Mouse (Mus musculus): Measurements from ENCODE around the gene Eva1c. TPM values are rescaled to one million over a fixed set of nuclear protein-coding genes. Genes with fewer than 3 reads are reported as not detected.

Gene Eva1c
- total and polyA plus RNA-seq, 3 experiments: not detected

GRCm38 (mm10) chr16:90925461-90925860 lies 98.9 kb downstream of the Eva1c start (continued):
- no peak for TF ChIP-seq RCOR1 (conservative IDR thresholded peaks at IDR 0.05; ENCODE audit: low read depth, low read length)

GRCm38 (mm10) chr16:90927446-90927845 lies 100.9 kb downstream of the Eva1c start:
- Histone ChIP-seq H3K27ac (ENCODE audit: insufficient read depth, low read depth) (no peak overlapping the region), H3K4me2 (ENCODE audit: insufficient read depth, low read depth, poor library complexity, severe bottlenecking) (no peak overlapping the region), H3K79me2 (replicated peaks; ENCODE audit: control insufficient read depth, extremely low read depth, insufficient read depth, poor library complexity, severe bottlenecking) (no peaks in the 10 kb centered on the region), H3K9ac (ENCODE audit: insufficient read depth, low read depth) (no peak overlapping the region), H3K27me3 (replicated peaks) (no peaks in the 10 kb centered on the region), H3K4me1 (ENCODE audit: control insufficient read depth in 1 of 2, insufficient read depth in 2 of 2) (no peaks in the 10 kb centered on the region), H3K4me3 (replicated peaks in 1 of 3; ENCODE audit: low read depth in 2 of 3, low read length in 2 of 3, poor library complexity in 1 of 3) (no peak overlapping the region), H3K9me3 (replicated peaks; ENCODE audit: low read length) (peaks cover 2% of the 10 kb centered on the region), H3K36me3 (replicated peaks in 1 of 2; ENCODE audit: control insufficient read depth in 1 of 2, insufficient read depth in 1 of 2, low read length in 1 of 2) (peaks cover 37 to 95% of the 10 kb centered on the region in 2 experiments)
- dilution Hi-C loops (cut with MboI; ENCODE audit: extremely low pct_ligation_motif_present, extremely low pct_unique_long_range_greater_than_20kb, low sequenced_read_pairs): no loop called here
- DNase-seq (ENCODE audit: extremely low read depth): no peak
- no peak for TF ChIP-seq MAX (IDR thresholded peaks at IDR 0.05; ENCODE audit: low read length)
- no peak for TF ChIP-seq TBP (conservative IDR thresholded peaks at IDR 0.05; ENCODE audit: low read depth, low read length)
- TF ChIP-seq ZC3H11A (IDR thresholded peaks at IDR 0.05; ENCODE audit: low read depth, low read length): no peak
- no peak for TF ChIP-seq SMC3 (IDR thresholded peaks at IDR 0.05; ENCODE audit: low read depth, low read length)
- no peak for TF ChIP-seq CTCF (conservative IDR thresholded peaks at IDR 0.05 in 1 of 2, IDR thresholded peaks at IDR 0.05 in 1 of 2; ENCODE audit: low read depth in 2 of 2, low read length in 2 of 2)
- TF ChIP-seq SIN3A (IDR thresholded peaks at IDR 0.05; ENCODE audit: low read length): no peak
- no peak for TF ChIP-seq KAT2A (IDR thresholded peaks at IDR 0.05; ENCODE audit: insufficient replicate concordance, low read length)
- no peak for TF ChIP-seq UBTF (IDR thresholded peaks at IDR 0.05; ENCODE audit: low read depth, low read length)
- TF ChIP-seq E2F4 (IDR thresholded peaks at IDR 0.05; ENCODE audit: insufficient replicate concordance, low read depth, low read length): no peak
- no peak for TF ChIP-seq PAX5 (IDR thresholded peaks at IDR 0.05; ENCODE audit: low read length)
- no peak for TF ChIP-seq ZKSCAN1 (IDR thresholded peaks at IDR 0.05; ENCODE audit: borderline replicate concordance, low read depth, low read length)
- no peak for TF ChIP-seq JUND (conservative IDR thresholded peaks at IDR 0.05; ENCODE audit: low read depth, low read length)
- TF ChIP-seq ETS1 (conservative IDR thresholded peaks at IDR 0.05; ENCODE audit: low read depth, low read length): no peak
- no peak for TF ChIP-seq HCFC1 (IDR thresholded peaks at IDR 0.05; ENCODE audit: low read depth, low read length)
- TF ChIP-seq RAD21 (IDR thresholded peaks at IDR 0.05; ENCODE audit: low read depth, low read length): no peak
- no peak for TF ChIP-seq MXI1 (IDR thresholded peaks at IDR 0.05; ENCODE audit: low read depth, low read length)
- TF ChIP-seq POLR2A (IDR thresholded peaks at IDR 0.05; ENCODE audit: low read depth, low read length): no peak
- no peak for TF ChIP-seq JUN (IDR thresholded peaks at IDR 0.05; ENCODE audit: insufficient read depth, low read depth, low read length)
- TF ChIP-seq MEF2A (IDR thresholded peaks at IDR 0.05; ENCODE audit: borderline replicate concordance, low read depth, low read length): no peak
- no peak for TF ChIP-seq GABPA (IDR thresholded peaks at IDR 0.05; ENCODE audit: insufficient replicate concordance, low read depth, low read length)
- in situ Hi-C loops (cut with MboI; ENCODE audit: low pct_ligation_motif_present, low pct_unique_long_range_greater_than_20kb, low sequenced_read_pairs): no loop called here
